Comparison of ENCODE assay signal across 15 mouse cellular contexts in genomic region chr5:141783516-141783915, GRCm38 (mm10).
"Had no signal": no experiment of that assay in that cellular context is flagged by ENCODE, and none has a peak within 500 bp of the region (broad histone marks: within the 10 kb centered on the region; RNA-seq: fewer than 3 reads in every experiment).

No protein-coding gene starts in this region.

- H3K4me1 ChIP-seq: kidney, embryonic 15.5 days; limb, embryonic 12.5 days; limb, embryonic 15.5 days; liver, embryonic 13.5 days; lung, embryonic 15.5 days; midbrain, embryonic 12.5 days; midbrain, embryonic 15.5 days; neural tube, embryonic 12.5 days had no signal

- DNase-seq: kidney, adult 11 months; kidney, adult 8-10 months; kidney, postnatal 10 days; kidney, postnatal 36 days; left cerebral cortex, postnatal 4 days; liver, embryonic 13.5 days; thymus, postnatal 25 days had no signal

- H3K4me3 ChIP-seq: kidney, embryonic 15.5 days; limb, embryonic 12.5 days; limb, embryonic 15.5 days; liver, embryonic 13.5 days; lung, embryonic 15.5 days; midbrain, embryonic 12.5 days; midbrain, embryonic 15.5 days; neural tube, embryonic 12.5 days; neural tube, embryonic 15.5 days had no signal
